Mouse (Mus musculus): ENCODE measurements at regions not wholly inside any gene's neighbourhood (a gene's known extent, or its start where the extent isn't known, plus 50 kb on each side); places are given as distances from the start of the nearest gene placed in this dataset.

- peak; percentile 24 to 53 for DNase-seq (ENCODE audit: extremely low spot score in 1 of 2, low spot score in 2 of 2)
- intact Hi-C loops (cut with DNase I) = loop anchor here (1.0 to 2.0 kb wide), 2 partner anchors 35 to 205 kb away; no protein-coding TSS in a partner anchor
- H3K4me3 ChIP-seq = no peak overlapping the region
- no peak overlapping the region for H3K27ac ChIP-seq
- peak; percentile 89 for TF ChIP-seq CTCF (IDR thresholded peaks at IDR 0.05)
Observed at GRCm38 (mm10) chr5:149815879-149816278, 137.8 kb downstream of the B3glct start.

DNA sequence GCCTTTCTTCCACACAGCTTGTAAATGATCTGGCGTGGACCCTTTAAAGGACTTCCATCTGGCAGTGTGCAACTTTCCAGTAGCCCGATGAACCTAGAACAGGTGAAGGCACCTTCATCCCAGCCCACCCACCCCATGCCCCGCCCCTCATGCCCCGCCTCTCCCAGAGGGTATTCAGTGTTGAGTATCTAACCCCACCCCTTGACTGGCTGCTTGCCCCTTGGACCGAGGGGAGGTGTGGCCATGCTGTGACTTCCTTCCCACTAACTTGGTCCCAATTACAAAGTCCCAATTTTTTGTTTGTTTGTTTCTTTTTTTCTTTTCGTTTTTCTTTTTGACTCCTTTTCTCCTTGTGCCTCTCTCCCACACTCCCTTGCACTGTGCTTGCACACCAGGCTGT is 140.8 kb downstream of the B3glct start:
- intact Hi-C loops (cut with DNase I) = no loop called here

DNA sequence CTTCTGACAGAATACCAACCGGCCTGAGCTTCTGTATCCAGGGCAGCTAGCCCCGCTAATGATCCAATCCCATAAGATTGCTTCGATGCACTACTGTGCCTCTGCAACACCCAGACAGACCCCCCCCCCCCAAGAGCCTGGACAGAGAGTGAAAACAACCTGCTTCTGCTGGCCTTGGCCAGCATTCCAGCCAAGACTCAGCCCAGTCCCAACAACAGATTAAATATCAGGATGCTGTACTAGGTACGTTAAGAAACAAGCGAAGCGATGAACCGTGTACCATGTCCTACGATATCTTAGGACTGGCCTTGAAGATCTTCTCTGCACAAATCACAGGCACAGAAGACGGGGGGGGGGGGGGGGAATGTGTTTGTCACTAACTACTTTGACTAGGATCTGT is 145.8 kb downstream of the B3glct start:
- no peak for DNase-seq (ENCODE audit: extremely low spot score in 1 of 2, low spot score in 2 of 2)
- intact Hi-C loops (cut with DNase I) = no loop called here

More for the DNA sequence above, 140.8 kb downstream of the B3glct start:
- Histone ChIP-seq H3K4me3 (no peak overlapping the region), H3K27ac (no peak overlapping the region)
- TF ChIP-seq CTCF (IDR thresholded peaks at IDR 0.05) = no peak
- no peak for DNase-seq (ENCODE audit: extremely low spot score in 1 of 2, low spot score in 2 of 2)

DNA sequence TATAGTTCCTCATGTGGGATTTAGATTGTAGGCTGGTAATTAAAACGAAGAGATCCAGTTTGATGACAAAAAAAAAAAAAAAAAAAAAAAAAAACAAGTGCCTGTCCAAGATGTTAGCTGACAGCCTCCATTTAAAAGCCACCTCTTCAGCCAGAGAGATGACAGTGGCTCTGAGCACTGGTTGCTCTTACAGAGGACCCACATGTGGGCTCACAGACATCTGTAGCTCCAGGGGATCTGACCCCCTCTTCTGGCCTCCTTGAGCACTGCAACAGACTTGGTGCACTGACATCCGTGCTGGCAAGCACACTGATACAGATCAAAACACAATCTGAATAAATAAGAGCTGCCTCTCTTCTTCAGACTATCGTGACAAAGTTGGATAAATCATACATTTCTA is 149.6 kb downstream of the B3glct start:
- intact Hi-C loops (cut with DNase I) = no loop called here
- no peak for DNase-seq (ENCODE audit: extremely low spot score in 1 of 2, low spot score in 2 of 2)
- Histone ChIP-seq H3K27ac (no peak overlapping the region), H3K4me3 (no peak overlapping the region)
- peak; percentile 19 for TF ChIP-seq CTCF (IDR thresholded peaks at IDR 0.05)

More for the DNA sequence above, 145.8 kb downstream of the B3glct start:
- no peak for TF ChIP-seq CTCF (IDR thresholded peaks at IDR 0.05)
- Histone ChIP-seq H3K27ac (no peak overlapping the region), H3K4me3 (no peak overlapping the region)

- peak; percentile 94 for TF ChIP-seq CTCF (IDR thresholded peaks at IDR 0.05)
- intact Hi-C loops (cut with DNase I) = no loop called here
- Histone ChIP-seq H3K27ac (no peak overlapping the region), H3K4me3 (peak overlapping the region; percentile 43)
- peak; percentile 63 to 79 for DNase-seq (ENCODE audit: extremely low spot score in 1 of 2, low spot score in 2 of 2)
Observed at GRCm38 (mm10) chr5:149831122-149831861, 153.3 kb downstream of the B3glct start.

GRCm38 (mm10) chr5:149837379-149837778 is 159.3 kb downstream of the B3glct start:
- intact Hi-C loops (cut with DNase I) = no loop called here
- TF ChIP-seq CTCF (IDR thresholded peaks at IDR 0.05) = no peak
- H3K27ac ChIP-seq = no peak overlapping the region
- DNase-seq (ENCODE audit: extremely low spot score in 1 of 2, low spot score in 2 of 2) = no peak
- H3K4me3 ChIP-seq = no peak overlapping the region

- DNase-seq (ENCODE audit: extremely low spot score in 1 of 2, low spot score in 2 of 2) = no peak
- no peak for TF ChIP-seq CTCF (IDR thresholded peaks at IDR 0.05)
- Histone ChIP-seq H3K27ac (no peak overlapping the region), H3K4me3 (no peak overlapping the region)
- intact Hi-C loops (cut with DNase I) = no loop called here
Observed at GRCm38 (mm10) chr5:149842491-149842890, 164.5 kb downstream of the B3glct start.

DNA sequence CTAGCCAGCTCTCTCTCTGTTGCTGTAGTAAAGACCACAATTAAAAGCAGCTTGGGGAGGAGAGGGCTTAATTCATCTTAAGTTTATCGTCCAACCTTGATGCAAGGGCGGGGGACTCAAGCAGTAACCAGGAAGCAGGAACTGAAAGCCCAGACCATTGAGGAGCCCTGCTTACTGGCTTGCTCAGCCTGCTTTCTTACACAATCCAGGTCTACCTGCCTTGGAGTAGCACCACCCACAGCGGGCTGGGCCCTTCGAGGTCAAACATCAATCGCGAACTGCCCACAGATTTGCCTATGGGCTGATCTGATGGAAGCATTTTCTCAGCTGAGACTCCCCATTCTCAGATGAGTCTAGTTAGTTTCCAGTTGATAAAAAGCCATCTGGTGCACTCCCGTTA is 165.3 kb downstream of the B3glct start:
- intact Hi-C loops (cut with DNase I) = no loop called here
- TF ChIP-seq CTCF (IDR thresholded peaks at IDR 0.05) = no peak
- Histone ChIP-seq H3K27ac (no peak overlapping the region), H3K4me3 (no peak overlapping the region)
- DNase-seq (ENCODE audit: extremely low spot score in 1 of 2, low spot score in 2 of 2) = no peak

DNA sequence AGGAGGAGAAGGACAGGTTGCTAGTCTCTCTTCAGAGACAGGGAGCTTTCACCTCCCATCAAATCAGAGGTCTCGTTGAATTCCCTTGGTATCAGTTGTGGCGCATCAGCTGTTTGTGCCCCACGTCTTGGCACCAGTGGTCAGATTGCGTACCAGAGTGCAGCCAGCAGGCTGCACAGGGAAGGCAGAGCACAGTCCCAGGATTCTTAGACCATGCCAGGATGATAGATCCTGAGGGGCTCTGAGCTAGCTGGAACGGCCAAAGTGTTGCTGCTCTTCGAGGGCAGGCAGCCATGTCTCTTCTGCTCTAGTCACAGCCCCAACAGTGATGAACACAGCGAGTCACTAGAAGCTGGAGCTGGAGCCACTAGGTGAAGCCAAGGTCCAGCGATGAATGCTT is 167.2 kb downstream of the B3glct start:
- no peak for DNase-seq (ENCODE audit: extremely low spot score in 1 of 2, low spot score in 2 of 2)
- no peak for TF ChIP-seq CTCF (IDR thresholded peaks at IDR 0.05)
- intact Hi-C loops (cut with DNase I) = no loop called here
- Histone ChIP-seq H3K27ac (no peak overlapping the region), H3K4me3 (no peak overlapping the region)

- intact Hi-C loops (cut with DNase I) = no loop called here
- no peak overlapping the region for H3K27ac ChIP-seq
- DNase-seq (ENCODE audit: extremely low spot score in 1 of 2, low spot score in 2 of 2) = peak in 1 of 2 experiments; percentile 29
- no peak for TF ChIP-seq CTCF (IDR thresholded peaks at IDR 0.05)
- no peak overlapping the region for H3K4me3 ChIP-seq
Observed at GRCm38 (mm10) chr5:149848465-149848864, 170.0 kb upstream of the Rxfp2 start.

- no peak overlapping the region for H3K27ac ChIP-seq
- TF ChIP-seq CTCF (IDR thresholded peaks at IDR 0.05) = peak; percentile 90
- intact Hi-C loops (cut with DNase I) = loop anchor here (1.0 to 2.0 kb wide), 4 partner anchors 35 to 202 kb away; no protein-coding TSS in a partner anchor
- DNase-seq (ENCODE audit: extremely low spot score in 1 of 2, low spot score in 2 of 2) = peak; percentile 72 to 80
- H3K4me3 ChIP-seq = no peak overlapping the region
Observed at GRCm38 (mm10) chr5:149851011-149851410, 167.5 kb upstream of the Rxfp2 start.

DNA sequence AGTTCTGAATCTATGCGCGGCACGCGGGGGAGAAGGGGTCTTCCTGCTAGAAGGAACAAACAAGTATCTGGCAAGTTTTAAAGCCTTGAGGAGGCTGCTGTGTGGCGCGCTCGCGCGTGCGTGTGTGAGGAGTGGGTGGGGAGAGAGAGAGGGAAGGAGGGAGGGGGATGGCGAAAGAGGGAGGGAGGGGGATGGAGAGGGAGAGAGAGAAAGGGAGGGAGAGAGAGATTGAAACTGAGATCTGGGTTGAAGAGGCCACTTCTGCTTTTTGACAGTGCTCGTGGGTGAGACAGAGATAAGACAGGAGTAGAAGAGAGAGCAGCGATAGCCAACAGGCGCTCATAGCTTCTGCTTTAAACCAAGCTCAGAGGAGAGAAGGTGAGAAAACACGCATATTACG is 166.0 kb upstream of the Rxfp2 start:
- intact Hi-C loops (cut with DNase I) = no loop called here
- Histone ChIP-seq H3K4me3 (no peak overlapping the region), H3K27ac (no peak overlapping the region)
- no peak for DNase-seq (ENCODE audit: extremely low spot score in 1 of 2, low spot score in 2 of 2)
- TF ChIP-seq CTCF (IDR thresholded peaks at IDR 0.05) = no peak

GRCm38 (mm10) chr5:149856101-149856500 is 162.4 kb upstream of the Rxfp2 start:
- Histone ChIP-seq H3K4me3 (no peak overlapping the region), H3K27ac (no peak overlapping the region)
- TF ChIP-seq CTCF (IDR thresholded peaks at IDR 0.05) = no peak
- DNase-seq (ENCODE audit: extremely low spot score in 1 of 2, low spot score in 2 of 2) = no peak
- intact Hi-C loops (cut with DNase I) = no loop called here
